Mouse (Mus musculus): ENCODE results near the gene Dpf3.

Dpf3 gene

GRCm38 (mm10) chr12:83286496-83287492 lies 200.7 kb downstream of the Dpf3 start:
- no peak for DNase-seq (ENCODE audit: low spot score in 2 of 2)

DNA sequence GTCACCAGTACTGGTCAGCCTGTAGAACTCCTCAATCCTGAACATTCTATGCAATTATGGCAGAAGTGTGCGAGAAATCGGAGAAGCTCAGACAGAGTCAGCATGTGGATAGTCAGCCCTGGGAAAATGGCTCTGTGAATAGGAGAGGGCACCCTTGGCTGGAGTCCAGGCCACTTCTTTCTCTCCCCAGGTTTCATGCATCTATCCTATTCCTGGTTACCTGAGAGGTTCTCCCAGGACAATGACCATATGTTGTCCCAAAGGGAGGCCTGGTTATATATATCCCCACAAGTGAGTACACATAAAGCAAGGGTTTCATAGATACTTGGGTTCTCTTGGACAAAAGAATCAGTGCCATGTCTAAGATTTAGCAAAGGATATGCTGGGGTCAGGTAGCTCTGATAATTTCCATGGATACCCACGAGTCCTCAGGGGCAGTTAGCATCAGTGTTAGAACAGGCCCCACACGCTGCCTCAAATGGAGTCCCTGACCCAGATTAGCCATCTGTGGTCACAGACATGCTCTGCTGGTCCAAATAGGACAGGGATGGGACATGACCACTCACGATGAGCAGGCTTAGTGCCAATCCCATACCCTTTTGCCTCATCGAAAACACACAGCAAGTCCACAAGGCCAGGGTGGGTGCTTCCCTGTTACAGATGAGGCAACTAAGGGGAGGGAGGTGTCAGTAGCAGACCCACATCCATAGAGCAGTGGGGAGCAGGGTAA lies 203.8 kb downstream of the Dpf3 start:
- DNase-seq (ENCODE audit: low spot score in 2 of 2) = no peak

GRCm38 (mm10) chr12:83277537-83278441 lies 209.7 kb downstream of the Dpf3 start:
- DNase-seq (ENCODE audit: low spot score in 2 of 2) = peak; percentile 13 to 33

DNA sequence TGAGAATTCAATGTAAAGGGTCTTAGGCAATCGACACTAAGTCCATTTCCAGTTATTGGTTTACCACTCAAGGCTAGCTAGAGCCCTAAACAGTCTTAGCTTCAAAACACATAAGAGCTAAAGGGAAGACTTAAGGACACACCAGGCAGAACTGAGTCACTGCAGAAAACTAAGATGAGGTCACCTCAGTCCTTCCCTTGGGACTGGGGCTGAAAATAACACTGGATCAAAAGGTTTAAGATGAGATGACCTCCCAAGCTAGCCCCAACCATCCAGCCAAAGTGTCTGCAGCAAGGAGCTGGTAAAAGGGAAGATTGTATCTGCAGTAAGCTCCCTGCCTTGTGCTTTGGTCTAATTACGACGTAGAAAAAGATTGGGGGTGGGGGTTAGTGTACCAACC lies 216.3 kb downstream of the Dpf3 start:
- DNase-seq (ENCODE audit: low spot score in 2 of 2) = no peak

GRCm38 (mm10) chr12:83268504-83268922 lies 219.0 kb downstream of the Dpf3 start:
- DNase-seq (ENCODE audit: low spot score in 2 of 2) = peak; percentile 28 to 56

GRCm38 (mm10) chr12:83260540-83260939 lies 227.0 kb downstream of the Dpf3 start:
- no peak for DNase-seq (ENCODE audit: low spot score in 2 of 2)

GRCm38 (mm10) chr12:83254399-83254798 lies 233.1 kb downstream of the Dpf3 start:
- no peak for DNase-seq (ENCODE audit: low spot score in 2 of 2)

DNA sequence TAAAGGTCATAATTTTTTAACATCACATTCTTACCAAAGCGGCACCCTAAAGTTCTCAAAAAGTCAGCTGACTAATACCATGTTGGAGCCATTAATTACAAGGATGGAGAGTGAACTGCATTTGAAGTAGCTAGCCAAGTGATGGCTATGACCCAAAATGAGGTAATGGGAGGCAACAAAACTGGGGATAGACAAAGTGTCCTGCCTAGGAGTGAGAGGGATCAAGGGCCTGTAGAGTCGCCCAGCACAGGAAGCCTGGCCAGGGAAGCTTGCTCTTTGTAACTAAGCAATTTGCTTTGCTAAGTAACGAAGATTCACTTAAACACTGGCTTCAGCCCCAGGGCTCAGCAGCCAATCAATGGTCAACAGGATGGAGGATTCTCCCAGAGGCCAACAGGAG lies 238.4 kb downstream of the Dpf3 start:
- no peak for DNase-seq (ENCODE audit: low spot score in 2 of 2)

GRCm38 (mm10) chr12:83248636-83249035 lies 238.9 kb downstream of the Dpf3 start:
- DNase-seq (ENCODE audit: low spot score in 2 of 2) = no peak

GRCm38 (mm10) chr12:83247669-83248068 lies 239.8 kb downstream of the Dpf3 start:
- no peak for DNase-seq (ENCODE audit: low spot score in 2 of 2)

GRCm38 (mm10) chr12:83241022-83241421 lies 246.5 kb downstream of the Dpf3 start:
- DNase-seq (ENCODE audit: low spot score in 2 of 2) = no peak

GRCm38 (mm10) chr12:83240571-83240970 lies 246.9 kb downstream of the Dpf3 start:
- no peak for DNase-seq (ENCODE audit: low spot score in 2 of 2)

DNA sequence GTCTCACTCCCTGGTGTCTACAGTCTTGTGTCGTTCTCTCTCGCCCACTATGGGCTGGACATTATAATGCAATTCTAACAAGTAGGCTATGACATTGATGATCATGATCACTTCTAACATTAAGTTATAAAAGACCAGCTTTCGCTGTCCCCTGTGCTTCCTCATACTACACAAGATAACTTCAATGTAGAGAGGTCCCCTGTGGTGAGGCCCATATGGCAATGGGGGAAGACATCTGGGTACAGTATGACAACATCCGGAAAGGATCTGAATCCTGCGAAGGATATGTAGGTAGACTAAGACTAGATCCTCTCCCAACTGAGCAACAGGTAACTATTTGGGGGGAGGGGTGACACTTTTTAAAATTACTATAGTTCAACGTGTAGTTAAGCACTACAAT lies 251.7 kb downstream of the Dpf3 start:
- no peak for DNase-seq (ENCODE audit: low spot score in 2 of 2)

GRCm38 (mm10) chr12:83234981-83235380 lies 252.5 kb downstream of the Dpf3 start:
- DNase-seq (ENCODE audit: low spot score in 2 of 2) = no peak

DNA sequence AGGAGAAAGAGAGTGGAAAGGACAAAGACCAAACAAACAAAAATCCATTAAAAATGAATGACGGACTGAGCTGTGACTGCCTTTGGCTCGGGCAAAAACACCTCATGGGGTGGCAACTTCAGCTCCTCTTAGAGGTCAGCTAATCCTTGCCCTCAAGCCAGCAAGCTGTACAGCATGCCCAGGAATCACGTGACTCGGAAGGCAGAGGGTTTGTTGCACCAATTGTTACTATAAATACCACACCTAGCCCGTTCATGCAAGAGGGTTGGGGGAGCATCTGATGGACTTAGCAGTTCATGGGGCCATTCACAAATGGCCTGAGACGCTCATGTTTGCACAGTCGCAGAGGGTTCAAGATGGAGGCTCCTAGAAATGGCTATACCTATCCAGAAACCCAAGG lies 253.9 kb downstream of the Dpf3 start:
- DNase-seq (ENCODE audit: low spot score in 2 of 2) = no peak

DNA sequence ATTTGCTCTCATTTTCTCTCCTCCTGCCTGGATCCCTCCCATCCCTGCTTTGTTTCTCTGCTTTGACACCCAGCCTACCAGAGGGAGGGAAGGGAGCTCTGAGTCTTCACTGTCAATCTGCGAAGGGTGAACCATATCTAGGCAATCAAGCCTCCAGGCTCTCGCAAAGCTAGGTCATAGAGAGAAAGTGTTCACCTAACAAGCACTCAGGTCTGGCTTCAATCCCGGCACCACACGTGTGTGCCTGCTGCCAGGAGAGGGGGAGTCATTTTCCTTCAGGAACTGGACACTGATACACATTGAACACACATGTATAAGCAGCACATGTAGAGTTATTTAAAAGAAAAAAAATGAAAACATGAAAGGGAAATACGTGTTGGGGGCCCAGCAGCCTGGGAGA lies 254.6 kb downstream of the Dpf3 start:
- DNase-seq (ENCODE audit: low spot score in 2 of 2) = no peak

GRCm38 (mm10) chr12:83231258-83231657 lies 256.3 kb downstream of the Dpf3 start:
- DNase-seq (ENCODE audit: low spot score in 2 of 2) = no peak

- no peak for DNase-seq (ENCODE audit: low spot score in 2 of 2)
These were observed 257.8 kb downstream of the Dpf3 start for GRCm38 (mm10) chr12:83229683-83230082.

- no peak for DNase-seq (ENCODE audit: low spot score in 2 of 2)
These were observed 260.5 kb downstream of the Dpf3 start for GRCm38 (mm10) chr12:83227014-83227413.

- no peak for DNase-seq (ENCODE audit: low spot score in 2 of 2)
These were observed 266.6 kb downstream of the Dpf3 start for GRCm38 (mm10) chr12:83220964-83221363.

- DNase-seq (ENCODE audit: low spot score in 2 of 2) = no peak
These were observed 273.6 kb downstream of the Dpf3 start for GRCm38 (mm10) chr12:83213879-83214341.

GRCm38 (mm10) chr12:83211976-83212375 lies 275.5 kb downstream of the Dpf3 start:
- DNase-seq (ENCODE audit: low spot score in 2 of 2) = no peak

Measured in frontal cortex, postnatal 36 days (tissue).